Mouse (Mus musculus) cerebellum, postnatal 25 days (tissue): ENCODE data around the gene Arih2.

Source experiments
- DNase-seq, 2 experiments: peaks; one replicate each; pipeline ENCODE4 v3.0.0; 2021; ENCODE audit warnings: mixed read lengths in 2 of 2

The Arih2 gene

GRCm38 (mm10) chr9:108578545-108579343 lies 70.4 kb downstream of the Arih2 start, which contains the start of gene Wdr6:
Gene Wdr6 (minus strand): TSS chr9:108578739.
- DNase-seq: peak; percentile 90 to 95

- DNase-seq: peak; percentile 49 to 73
These were observed 71.1 kb downstream of the Arih2 start for GRCm38 (mm10) chr9:108577934-108578544.

GRCm38 (mm10) chr9:108577025-108577424 lies 72.2 kb downstream of the Arih2 start:
- DNase-seq: no peak

GRCm38 (mm10) chr9:108575321-108576297 lies 73.6 kb downstream of the Arih2 start:
- peak; percentile 23 to 40 for DNase-seq

- DNase-seq: peak; percentile 12 to 17
These were observed 74.3 kb downstream of the Arih2 start for GRCm38 (mm10) chr9:108574921-108575320.

GRCm38 (mm10) chr9:108573774-108574690 lies 75.2 kb downstream of the Arih2 start:
- DNase-seq: peak; percentile 66 to 80

- no peak for DNase-seq
These were observed 76.9 kb downstream of the Arih2 start for GRCm38 (mm10) chr9:108572321-108572720.

- peak in 1 of 2 experiments; percentile 24 for DNase-seq
These were observed 77.7 kb downstream of the Arih2 start for GRCm38 (mm10) chr9:108571401-108571973.

- peak; percentile 71 to 87 for DNase-seq
These were observed 78.8 kb downstream of the Arih2 start for GRCm38 (mm10) chr9:108570207-108570896.

- DNase-seq: peak; percentile 89 to 95
These were observed 79.6 kb downstream of the Arih2 start, which contains the start of gene Dalrd3 for GRCm38 (mm10) chr9:108569381-108570206. Gene Dalrd3 (plus strand): TSS chr9:108569886.

GRCm38 (mm10) chr9:108568511-108568921 lies 80.7 kb downstream of the Arih2 start:
- peak; percentile 6 to 30 for DNase-seq

GRCm38 (mm10) chr9:108567931-108568419 lies 81.2 kb downstream of the Arih2 start:
- no peak for DNase-seq

GRCm38 (mm10) chr9:108566815-108567776 lies 82.1 kb downstream of the Arih2 start, which contains the start of gene Ndufaf3:
Gene Ndufaf3 (minus strand): TSS chr9:108567434.
- peak; percentile 98 to 99 for DNase-seq

GRCm38 (mm10) chr9:108565881-108566814 lies 83.0 kb downstream of the Arih2 start:
- DNase-seq: peak in 1 of 2 experiments; percentile 15

- DNase-seq: no peak
These were observed 85.1 kb downstream of the Arih2 start for GRCm38 (mm10) chr9:108564131-108564530.

- no peak for DNase-seq
These were observed 85.5 kb downstream of the Arih2 start for GRCm38 (mm10) chr9:108563671-108564070.
